In genomic region chr10:127333152-127333551, GRCm38 (mm10) we compare ENCODE assay signal across 1 mouse cellular context.
TF ChIP-seq lines count a peak whose summit lies in the region.

No protein-coding gene starts in this region.

TF ChIP-seq in CH12.LX, 34 proteins besides CTCF, POLR2A, EP300 and RAD21 (continued from another document):
- TF ChIP-seq UBTF (IDR thresholded peaks at IDR 0.05; ENCODE audit: low read depth, low read length) (no peak), KAT2A (IDR thresholded peaks at IDR 0.05; ENCODE audit: insufficient replicate concordance, low read length) (no peak), MAX (IDR thresholded peaks at IDR 0.05; ENCODE audit: low read length) (no peak), CHD2 (IDR thresholded peaks at IDR 0.05; ENCODE audit: low read length) (no peak), MYC (IDR thresholded peaks at IDR 0.05; ENCODE audit: low read depth, low read length) (peak; percentile 68), HCFC1 (IDR thresholded peaks at IDR 0.05; ENCODE audit: low read depth, low read length) (no peak)
